Mouse (Mus musculus) C2C12 (cell line): Measurements from ENCODE around the gene Exosc5. TPM values are rescaled to one million over a fixed set of nuclear protein-coding genes. Genes with fewer than 3 reads are reported as not detected.

Source experiments
- H3K27me3 ChIP-seq: one replicate; pipeline ENCODE4 v1.6.1; 2011; ENCODE audit not compliant: control insufficient read depth, insufficient read depth, insufficient read length
- H3K36me3 ChIP-seq: one replicate; pipeline ENCODE4 v1.6.1; 2011; ENCODE audit not compliant: control insufficient read depth, insufficient read depth
- H3K4me3 ChIP-seq: one replicate; pipeline ENCODE4 v1.5.1; 2011; ENCODE audit warnings: mild to moderate bottlenecking, control low read depth; ENCODE audit not compliant: poor library complexity, insufficient read depth, severe bottlenecking
- H3K79me2 ChIP-seq: one replicate; pipeline ENCODE4 v1.6.1; 2011; ENCODE audit not compliant: control insufficient read depth, insufficient read depth
- H3K79me3 ChIP-seq: one replicate; pipeline ENCODE4 v1.6.1; 2011; ENCODE audit warnings: low read depth, control low read depth
- H3ac ChIP-seq: one replicate; pipeline ENCODE3; 2011; ENCODE audit warnings: low read depth; ENCODE audit not compliant: control insufficient read depth, insufficient read length
- CEBPB ChIP-seq: IDR thresholded peaks from one replicate; pipeline ENCODE4 v1.6.1; 2011; ENCODE audit warnings: low read depth, mild to moderate bottlenecking, control low read depth, moderate library complexity
- CTCF ChIP-seq: IDR thresholded peaks from one replicate; pipeline ENCODE4 v1.5.1; 2011; ENCODE audit not compliant: control insufficient read depth, insufficient read depth, insufficient read length
- FOSL1 ChIP-seq: IDR thresholded peaks from one replicate; pipeline ENCODE4 v1.8.0; 2011; ENCODE audit warnings: mild to moderate bottlenecking, low read length; ENCODE audit not compliant: poor library complexity, insufficient read depth, severe bottlenecking
- MAX ChIP-seq: IDR thresholded peaks from one replicate; pipeline ENCODE4 v1.6.1; 2011; ENCODE audit warnings: mild to moderate bottlenecking, control low read depth
- MYOD1 ChIP-seq: IDR thresholded peaks from one replicate; pipeline ENCODE4 v1.6.1; 2011; ENCODE audit warnings: low read depth; ENCODE audit not compliant: control insufficient read depth, insufficient read length
- MYOG ChIP-seq: IDR thresholded peaks from one replicate; pipeline ENCODE4 v1.6.1; 2011; ENCODE audit not compliant: control insufficient read depth, insufficient read length; ENCODE audit errors: extremely low read depth
- USF1 ChIP-seq: IDR thresholded peaks from one replicate; pipeline ENCODE4 v1.6.1; 2011; ENCODE audit warnings: low read depth, mild to moderate bottlenecking, control low read depth, moderate library complexity
- polyA plus RNA-seq: library from polyadenylated mRNA; unstranded; fragments of >200 nt; fragmentation: generic; extraction: Trizol; gene quantifications from one replicate; pipeline ENCODE4 v1.2.1, GENCODE M21; 2012; ENCODE audit warnings: missing spikeins

Gene Exosc5
- polyA plus RNA-seq, 1 experiment, result 53.2 TPM

GRCm38 (mm10) chr7:25623857-25624370 is 35.0 kb upstream of the Exosc5 start:
- Histone ChIP-seq H3ac (no peak overlapping the region), H3K79me3 (no peaks in the 10 kb centered on the region), H3K27me3 (no peaks in the 10 kb centered on the region), H3K36me3 (no peaks in the 10 kb centered on the region), H3K79me2 (no peaks in the 10 kb centered on the region), H3K4me3 (no peak overlapping the region)
- TF ChIP-seq USF1 (no peak), MYOD1 (no peak), CEBPB (no peak), MYOG (no peak)

GRCm38 (mm10) chr7:25624851-25625250 is 34.1 kb upstream of the Exosc5 start:
- Histone ChIP-seq H3K4me3 (no peak overlapping the region), H3K79me2 (no peaks in the 10 kb centered on the region), H3K79me3 (no peaks in the 10 kb centered on the region), H3K27me3 (no peaks in the 10 kb centered on the region), H3K36me3 (no peaks in the 10 kb centered on the region), H3ac (no peak overlapping the region)
- TF ChIP-seq FOSL1 (no peak), MYOD1 (peak; percentile 88), CTCF (no peak), CEBPB (no peak)

GRCm38 (mm10) chr7:25625594-25626250 is 33.2 kb upstream of the Exosc5 start:
- Histone ChIP-seq H3K79me3 (no peaks in the 10 kb centered on the region), H3K27me3 (no peaks in the 10 kb centered on the region), H3ac (no peak overlapping the region), H3K79me2 (no peaks in the 10 kb centered on the region), H3K4me3 (no peak overlapping the region), H3K36me3 (no peaks in the 10 kb centered on the region)
- no peak for TF ChIP-seq CEBPB
- TF ChIP-seq FOSL1, result no peak
- TF ChIP-seq USF1, result no peak
- TF ChIP-seq CTCF, result no peak
- no peak for TF ChIP-seq MYOG
- TF ChIP-seq MAX, result no peak
- no peak for TF ChIP-seq MYOD1

DNA sequence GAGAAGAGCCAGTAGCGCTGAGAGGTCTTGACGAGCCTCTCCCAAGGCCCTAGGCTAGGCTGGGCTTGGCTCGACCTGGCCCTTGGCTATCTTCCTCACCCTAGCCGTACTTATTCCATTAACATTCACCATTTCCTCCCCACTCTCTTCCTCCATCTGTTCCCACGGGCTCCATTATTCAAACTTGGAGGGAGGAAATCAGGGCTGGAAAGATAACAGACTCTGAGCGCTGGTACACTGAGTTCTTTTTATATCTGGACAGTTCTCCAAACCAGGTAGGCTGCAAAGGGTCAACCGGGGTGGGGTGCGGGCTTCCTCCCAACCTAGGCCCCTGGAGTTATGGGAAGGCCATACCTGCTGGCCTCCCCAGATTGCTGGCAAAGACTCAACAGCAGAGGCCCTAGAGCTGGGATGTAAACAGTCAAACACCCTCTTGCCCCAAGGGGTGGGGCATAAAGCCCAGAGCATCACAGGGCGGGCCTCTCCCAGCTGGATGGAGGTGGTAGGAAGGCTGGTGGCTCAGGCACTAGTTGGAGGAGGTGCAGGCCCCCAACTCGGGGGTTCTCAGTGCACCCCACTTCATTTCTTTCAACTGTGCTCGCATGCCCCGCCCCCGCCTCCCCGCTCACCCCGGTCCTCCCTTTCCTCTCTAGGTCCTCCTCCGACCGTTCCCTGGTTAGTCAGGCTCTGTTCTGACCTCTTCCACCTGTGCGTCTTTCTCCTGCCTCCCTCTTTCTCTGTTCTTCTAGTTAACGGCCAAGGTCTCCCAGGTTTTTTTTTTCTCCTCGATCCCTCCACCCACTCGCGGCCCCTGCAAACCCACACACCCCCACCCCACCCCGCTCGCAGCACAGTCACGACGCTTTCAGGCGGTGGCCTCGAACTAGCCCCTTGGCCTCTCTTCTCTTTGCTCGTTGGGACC is 32.2 kb upstream of the Exosc5 start, which contains the start of gene B3gnt8:
Gene B3gnt8, plus strand, starts transcription at position 146 of the 922 bp plus-strand sequence.
- Histone ChIP-seq H3K27me3 (no peaks in the 10 kb centered on the region), H3ac (peak within 1 kb of the TSS; percentile 60), H3K79me2 (no peaks in the 10 kb centered on the region), H3K36me3 (no peaks in the 10 kb centered on the region), H3K79me3 (no peaks in the 10 kb centered on the region), H3K4me3 (no peak within 1 kb of the TSS)
- TF ChIP-seq MAX, result no peak
- TF ChIP-seq MYOD1, result no peak
- TF ChIP-seq MYOG, result no peak
- no peak for TF ChIP-seq CTCF
- TF ChIP-seq USF1, result no peak
- no peak for TF ChIP-seq CEBPB
- TF ChIP-seq FOSL1, result no peak

- TF ChIP-seq USF1 (no peak), MYOD1 (no peak), MAX (no peak), CEBPB (no peak), MYOG (no peak), FOSL1 (no peak), CTCF (no peak)
- Histone ChIP-seq H3K4me3 (no peak overlapping the region), H3K36me3 (no peaks in the 10 kb centered on the region), H3ac (peak overlapping the region; percentile 60), H3K79me2 (no peaks in the 10 kb centered on the region), H3K27me3 (no peaks in the 10 kb centered on the region), H3K79me3 (no peaks in the 10 kb centered on the region)
Measured at GRCm38 (mm10) chr7:25627431-25628322, 31.3 kb upstream of the Exosc5 start.
